Mouse (Mus musculus): Measurements from ENCODE around the gene Fam76a. TPM values are rescaled to one million over a fixed set of nuclear protein-coding genes. Genes with fewer than 3 reads are reported as not detected.

The Fam76a gene
- total and polyA plus RNA-seq, 2 experiments from 2014 or later: 19.7 to 39.6 TPM

DNA sequence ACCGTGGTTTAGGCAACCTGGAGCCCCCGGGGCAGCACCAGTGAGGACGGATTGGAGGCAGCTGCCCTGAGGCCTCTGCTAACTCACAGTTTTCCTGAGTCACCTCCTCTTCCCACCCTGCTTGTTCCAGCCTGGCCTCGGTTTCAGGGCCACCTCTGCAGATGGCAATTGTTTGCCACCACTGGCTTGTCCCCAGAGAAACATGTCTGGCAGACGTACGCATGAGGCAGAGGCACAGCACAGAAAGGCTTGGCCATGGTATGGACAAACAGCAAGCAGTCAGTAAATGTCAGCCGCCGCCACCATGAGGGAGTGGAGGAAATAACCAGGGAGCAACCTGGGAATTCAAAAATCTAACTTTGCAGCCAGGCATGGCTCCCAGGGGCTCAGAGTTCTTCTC lies 20.7 kb upstream of the Fam76a start:
- Histone ChIP-seq H3K27ac (ENCODE audit: low read depth) (no peak overlapping the region), H3K9me3 (replicated peaks; ENCODE audit: control insufficient read depth, low read length) (no peaks in the 10 kb centered on the region), H3K9ac (replicated peaks; ENCODE audit: low read depth, low read length) (no peak overlapping the region), H3K4me1 (ENCODE audit: control insufficient read depth, insufficient read depth) (peaks cover 15% of the 10 kb centered on the region), H3K27me3 (ENCODE audit: control insufficient read depth, insufficient read depth, low read length) (no peaks in the 10 kb centered on the region), H3K4me3 (ENCODE audit: low read depth, low read length) (no peak overlapping the region), H3K4me2 (ENCODE audit: low read depth, low read length) (no peak overlapping the region), H3K36me3 (replicated peaks; ENCODE audit: control insufficient read depth, insufficient read depth, low read length) (no peaks in the 10 kb centered on the region)
- DNase-seq (ENCODE audit: low spot score): no peak
- whole genome bisulfite sequencing: 69% methylated on average over 8 of the region's 8 CpGs
- no peak for ATAC-seq (ENCODE audit: insufficient read depth, low read depth)
- no peak for TF ChIP-seq CTCF (IDR thresholded peaks at IDR 0.05; ENCODE audit: low read depth)
- no peak for TF ChIP-seq EP300 (IDR thresholded peaks at IDR 0.05; ENCODE audit: low read depth)

DNA sequence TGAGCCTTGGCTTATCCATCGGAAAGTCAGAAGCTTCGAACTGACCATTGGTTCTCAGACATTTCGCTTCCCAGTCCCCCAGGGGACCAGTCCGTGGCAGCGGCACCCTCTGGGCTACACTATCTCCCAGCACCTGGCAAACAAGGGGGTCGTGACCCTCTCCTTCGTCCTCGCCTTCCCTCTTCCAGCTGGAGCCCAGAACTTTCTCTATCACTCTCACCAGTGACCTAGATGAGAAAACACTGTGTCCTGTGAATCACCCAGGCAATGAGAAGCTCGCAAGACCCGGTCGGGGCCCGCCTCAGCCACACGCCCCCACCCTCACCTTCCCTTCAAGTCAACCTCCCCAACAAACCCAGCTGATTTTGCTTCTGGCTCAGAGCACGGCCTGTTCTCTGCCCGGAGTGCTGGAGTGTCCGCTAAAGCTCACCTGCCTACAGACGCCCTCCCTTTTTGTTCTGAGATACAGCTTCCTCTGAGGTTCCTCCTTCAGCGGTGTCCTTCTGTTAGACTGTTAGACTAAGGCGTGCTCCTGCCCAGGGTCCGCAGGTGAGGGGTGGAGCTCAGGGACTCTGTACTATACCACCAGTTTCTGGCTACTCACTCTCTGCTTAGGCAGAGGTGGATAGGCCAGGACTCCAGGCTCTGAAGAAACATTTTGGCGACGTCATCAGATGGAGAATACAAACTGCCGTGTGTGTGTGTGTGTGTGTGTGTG lies 18.8 kb upstream of the Fam76a start:
- DNase-seq (ENCODE audit: low spot score) (no peak), ATAC-seq (ENCODE audit: insufficient read depth, low read depth) (no peak)
- H3K36me3 ChIP-seq (replicated peaks; ENCODE audit: control insufficient read depth, insufficient read depth, low read length): no peaks in the 10 kb centered on the region
- TF ChIP-seq CTCF (IDR thresholded peaks at IDR 0.05; ENCODE audit: low read depth): no peak
- no peak for TF ChIP-seq EP300 (IDR thresholded peaks at IDR 0.05; ENCODE audit: low read depth)
- H3K9me3 ChIP-seq (replicated peaks; ENCODE audit: control insufficient read depth, low read length): no peaks in the 10 kb centered on the region
- H3K4me3 ChIP-seq (ENCODE audit: low read depth, low read length): no peak overlapping the region
- no peak overlapping the region for H3K27ac ChIP-seq (ENCODE audit: low read depth)
- H3K4me1 ChIP-seq (ENCODE audit: control insufficient read depth, insufficient read depth): peaks cover 5% of the 10 kb centered on the region; the same call in 1 of the 2 replicates
- H3K27me3 ChIP-seq (ENCODE audit: control insufficient read depth, insufficient read depth, low read length): no peaks in the 10 kb centered on the region
- no peak overlapping the region for H3K4me2 ChIP-seq (ENCODE audit: low read depth, low read length)
- 55% methylated on average over 23 of the region's 23 CpGs for WGBS
- H3K9ac ChIP-seq (replicated peaks; ENCODE audit: low read depth, low read length): no peak overlapping the region

DNA sequence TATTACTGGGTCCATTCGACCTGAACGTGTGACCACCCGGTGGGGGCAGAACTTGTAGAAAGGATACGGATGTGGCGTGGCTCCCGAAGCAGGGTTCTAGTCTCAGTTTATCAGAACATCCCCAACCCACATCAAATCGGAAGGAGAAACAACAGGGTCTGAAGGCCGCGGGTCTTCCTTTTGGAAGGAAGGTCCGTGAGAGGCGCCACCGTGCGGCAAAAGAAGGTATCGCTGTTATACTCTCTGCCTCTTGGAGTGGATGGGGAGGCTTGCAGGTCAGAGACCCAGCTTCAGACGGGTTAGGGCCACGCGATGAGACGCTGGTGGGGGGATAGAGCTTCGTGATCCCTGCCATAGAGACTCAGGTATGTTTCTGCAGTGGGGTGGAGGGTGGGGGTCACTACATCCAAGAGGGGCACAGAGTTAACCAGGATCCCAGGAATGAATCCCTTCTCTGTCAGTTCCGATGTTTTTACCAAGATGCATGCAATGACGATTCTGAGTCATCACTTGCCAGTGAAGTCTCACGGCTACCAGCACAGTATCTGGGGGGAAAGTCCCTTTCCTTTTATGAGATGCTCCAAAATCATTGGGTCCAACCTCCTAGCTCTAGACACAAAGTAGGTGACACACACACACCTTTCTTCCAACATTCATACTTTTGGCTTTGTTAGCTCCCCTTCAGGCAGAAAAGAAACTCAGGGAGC lies 17.2 kb upstream of the Fam76a start:
- H3K9ac ChIP-seq (replicated peaks; ENCODE audit: low read depth, low read length): no peak overlapping the region
- H3K4me2 ChIP-seq (ENCODE audit: low read depth, low read length): no peak overlapping the region
- H3K4me3 ChIP-seq (ENCODE audit: low read depth, low read length): no peak overlapping the region
- no peaks in the 10 kb centered on the region for H3K36me3 ChIP-seq (replicated peaks; ENCODE audit: control insufficient read depth, insufficient read depth, low read length)
- ATAC-seq (ENCODE audit: insufficient read depth, low read depth) (no peak; the same call in 1 of the 2 replicates), DNase-seq (ENCODE audit: low spot score) (no peak)
- no peaks in the 10 kb centered on the region for H3K9me3 ChIP-seq (replicated peaks; ENCODE audit: control insufficient read depth, low read length)
- no peak overlapping the region for H3K27ac ChIP-seq (ENCODE audit: low read depth)
- no peaks in the 10 kb centered on the region for H3K4me1 ChIP-seq (ENCODE audit: control insufficient read depth, insufficient read depth)
- WGBS: 26% methylated on average over 22 of the region's 22 CpGs
- no peaks in the 10 kb centered on the region for H3K27me3 ChIP-seq (ENCODE audit: control insufficient read depth, insufficient read depth, low read length)
- TF ChIP-seq EP300 (IDR thresholded peaks at IDR 0.05; ENCODE audit: low read depth) (no peak), CTCF (IDR thresholded peaks at IDR 0.05; ENCODE audit: low read depth) (peak; percentile 73)

DNA sequence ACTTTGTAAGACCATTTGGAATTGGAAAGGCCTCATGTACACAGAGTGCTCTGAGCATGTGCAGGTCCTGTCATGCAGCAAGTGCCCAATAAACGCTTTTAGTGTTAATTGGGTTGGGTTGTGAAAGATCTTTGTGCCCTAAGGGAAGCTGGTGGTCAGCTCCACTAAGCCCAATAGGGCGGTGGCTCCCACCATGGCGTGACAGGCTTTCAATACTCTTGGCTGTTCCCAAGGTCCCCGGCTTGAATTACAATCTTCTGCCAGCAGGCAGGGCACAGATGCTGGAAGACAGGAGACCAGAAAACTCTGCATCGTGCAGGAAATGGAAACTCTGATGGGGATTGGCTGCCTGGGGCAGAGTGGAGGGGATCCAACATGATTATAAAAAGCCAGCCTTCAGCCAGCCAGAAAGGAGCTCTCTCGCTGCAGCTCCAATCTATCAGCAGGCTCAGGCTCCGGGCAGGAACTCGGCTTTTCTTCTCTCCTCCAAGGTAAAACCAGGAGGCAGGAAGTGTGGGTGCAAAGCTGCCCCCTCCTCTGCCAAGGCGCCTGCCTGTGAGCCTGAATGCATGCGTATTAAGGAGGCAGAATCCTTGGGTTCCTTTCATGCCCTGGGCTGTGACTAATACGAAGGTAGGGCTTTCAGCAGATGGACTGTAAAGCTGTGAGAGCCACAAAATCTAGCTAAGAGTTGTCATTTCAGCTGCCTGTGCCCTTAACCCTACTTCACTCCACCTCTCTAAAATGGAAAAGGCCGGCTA lies 16.0 kb upstream of the Fam76a start:
- H3K27me3 ChIP-seq (ENCODE audit: control insufficient read depth, insufficient read depth, low read length): no peaks in the 10 kb centered on the region
- H3K9ac ChIP-seq (replicated peaks; ENCODE audit: low read depth, low read length): no peak overlapping the region
- no peaks in the 10 kb centered on the region for H3K4me1 ChIP-seq (ENCODE audit: control insufficient read depth, insufficient read depth)
- DNase-seq (ENCODE audit: low spot score) (no peak), ATAC-seq (ENCODE audit: insufficient read depth, low read depth) (peak; percentile 40; the same call in 1 of the 2 replicates)
- no peak overlapping the region for H3K4me3 ChIP-seq (ENCODE audit: low read depth, low read length)
- WGBS: 47% methylated on average over 12 of the region's 12 CpGs
- TF ChIP-seq CTCF (IDR thresholded peaks at IDR 0.05; ENCODE audit: low read depth) (no peak), EP300 (IDR thresholded peaks at IDR 0.05; ENCODE audit: low read depth) (no peak)
- H3K27ac ChIP-seq (ENCODE audit: low read depth): 0 out of 2 replicates have a peak overlapping the region, but pooled peaks have one; percentile 21
- H3K4me2 ChIP-seq (ENCODE audit: low read depth, low read length): no peak overlapping the region
- H3K9me3 ChIP-seq (replicated peaks; ENCODE audit: control insufficient read depth, low read length): no peaks in the 10 kb centered on the region
- H3K36me3 ChIP-seq (replicated peaks; ENCODE audit: control insufficient read depth, insufficient read depth, low read length): no peaks in the 10 kb centered on the region

DNA sequence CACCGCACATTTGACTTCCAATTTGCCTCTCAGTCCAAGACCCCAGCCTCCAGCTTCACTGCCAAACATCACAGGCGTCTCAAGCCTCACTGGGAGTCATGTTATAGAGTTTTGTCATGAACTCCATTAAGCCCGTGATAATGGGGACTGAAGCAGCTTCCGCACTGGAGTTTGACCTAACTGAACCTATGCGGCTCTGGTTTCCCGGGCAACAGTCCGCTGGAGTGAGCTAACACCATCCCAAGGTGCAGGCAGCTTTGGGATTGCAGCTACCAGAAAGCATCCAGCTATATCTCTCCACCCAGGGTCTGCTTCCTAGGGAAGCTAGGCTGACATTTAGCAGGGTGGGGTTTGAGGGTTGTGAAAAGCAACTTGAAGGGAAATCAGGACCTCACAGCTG lies 12.3 kb upstream of the Fam76a start:
- H3K27me3 ChIP-seq (ENCODE audit: control insufficient read depth, insufficient read depth, low read length): no peaks in the 10 kb centered on the region
- TF ChIP-seq CTCF (IDR thresholded peaks at IDR 0.05; ENCODE audit: low read depth) (no peak), EP300 (IDR thresholded peaks at IDR 0.05; ENCODE audit: low read depth) (no peak)
- WGBS: 30% methylated on average over 7 of the region's 7 CpGs
- no peaks in the 10 kb centered on the region for H3K4me1 ChIP-seq (ENCODE audit: control insufficient read depth, insufficient read depth)
- H3K36me3 ChIP-seq (replicated peaks; ENCODE audit: control insufficient read depth, insufficient read depth, low read length): no peaks in the 10 kb centered on the region
- DNase-seq (ENCODE audit: low spot score) (no peak), ATAC-seq (ENCODE audit: insufficient read depth, low read depth) (no peak)
- H3K9ac ChIP-seq (replicated peaks; ENCODE audit: low read depth, low read length): no peak overlapping the region
- no peaks in the 10 kb centered on the region for H3K9me3 ChIP-seq (replicated peaks; ENCODE audit: control insufficient read depth, low read length)
- no peak overlapping the region for H3K27ac ChIP-seq (ENCODE audit: low read depth)
- H3K4me3 ChIP-seq (ENCODE audit: low read depth, low read length): no peak overlapping the region
- H3K4me2 ChIP-seq (ENCODE audit: low read depth, low read length): no peak overlapping the region
